Mouse (Mus musculus) midbrain, embryonic 11.5 days (tissue): ENCODE results near the gene Fbxl17. TPM values are rescaled to one million over a fixed set of nuclear protein-coding genes. Genes with fewer than 3 reads are reported as not detected.

Experiments used
- ATAC-seq: fragments of 200-750 bp; cut with Nextera tagmentation; 2 replicates; pipeline ENCODE4 v1.8.0; 2017; ENCODE audit warnings: moderate TSS enrichment, moderate library complexity; ENCODE audit not compliant: low FRiP score
- DNase-seq: peaks from one replicate; pipeline ENCODE4 v3.0.0; 2015; ENCODE audit warnings: low spot score; ENCODE audit errors: missing footprints
- H3K27ac ChIP-seq: fragments of 300-500 bp; sonication (generic); 2 replicates; pipeline ENCODE4 v1.5.1; 2014; ENCODE audit warnings: low read depth, low read length
- H3K27me3 ChIP-seq: fragments of 300-500 bp; sonication (generic); 2 replicates; pipeline ENCODE4 v1.6.1; 2014; ENCODE audit warnings: mild to moderate bottlenecking, low read length, moderate library complexity, mixed read lengths; ENCODE audit not compliant: control insufficient read depth, insufficient read depth
- H3K36me3 ChIP-seq: fragments of 300-500 bp; sonication (generic); 2 replicates; pipeline ENCODE4 v1.6.1; 2014; ENCODE audit warnings: mild to moderate bottlenecking, low read length, moderate library complexity, mixed read lengths; ENCODE audit not compliant: control insufficient read depth, insufficient read depth
- H3K4me1 ChIP-seq: fragments of 300-500 bp; sonication (generic); 2 replicates; pipeline ENCODE4 v1.6.1; 2014; ENCODE audit warnings: low read length; ENCODE audit not compliant: control insufficient read depth, insufficient read depth
- H3K4me2 ChIP-seq: fragments of 300-500 bp; sonication (generic); 2 replicates; pipeline ENCODE4 v1.6.1; 2014; ENCODE audit warnings: mild to moderate bottlenecking, moderate library complexity
- H3K4me3 ChIP-seq: fragments of 300-500 bp; sonication (generic); 2 replicates; pipeline ENCODE4 v1.5.1; 2014; ENCODE audit warnings: low read depth, low read length
- H3K9ac ChIP-seq: fragments of 300-500 bp; sonication (generic); 2 replicates; pipeline ENCODE4 v1.6.1; 2014; ENCODE audit warnings: low read length
- H3K9me3 ChIP-seq: fragments of 300-500 bp; sonication (generic); 2 replicates; pipeline ENCODE4 v1.6.1; 2016; ENCODE audit warnings: low read length; ENCODE audit not compliant: control insufficient read depth
- WGBS: fragments of 180-500 bp; shearing (Covaris S2); extraction: QIAGEN DNeasy Blood & Tissue Kit; methylation state at CpG from one replicate; pipeline ENCODE4 v1.1.7; 2014; 5-methylcytosine and 5-hydroxymethylcytosine counted together
- polyA plus RNA-seq: library from polyadenylated mRNA; unstranded; fragments of >200 nt; fragmentation: Nextera tagmentation; extraction: Ambion mirVana; gene quantifications from 2 replicates; pipeline ENCODE4 v1.2.1, GENCODE M21; 2014

The Fbxl17 gene
- polyA plus RNA-seq, 1 experiment from 2014 or later, result 15.8 TPM

- Histone ChIP-seq H3K9me3 (no peaks in the 10 kb centered on the region), H3K4me3 (no peak overlapping the region), H3K9ac (no peak overlapping the region), H3K36me3 (no peaks in the 10 kb centered on the region), H3K27ac (no peak overlapping the region), H3K4me1 (no peaks in the 10 kb centered on the region; the same call in 1 of the 2 replicates), H3K27me3 (no peaks in the 10 kb centered on the region), H3K4me2 (no peak overlapping the region)
- WGBS, result 84% methylated on average over 5 of the region's 5 CpGs
- DNase-seq (peak; percentile 70), ATAC-seq (no peak)
Measured at GRCm38 (mm10) chr17:63400640-63401039, 99.2 kb downstream of the Fbxl17 start.

GRCm38 (mm10) chr17:63399816-63400215 lies 100.0 kb downstream of the Fbxl17 start:
- ATAC-seq (no peak), DNase-seq (peak; percentile 53)
- H3K9ac ChIP-seq, result no peak overlapping the region
- 94% methylated on average over 8 of the region's 8 CpGs for WGBS
- H3K4me3 ChIP-seq, result no peak overlapping the region
- H3K9me3 ChIP-seq, result no peaks in the 10 kb centered on the region
- H3K36me3 ChIP-seq, result no peaks in the 10 kb centered on the region
- no peak overlapping the region for H3K4me2 ChIP-seq
- H3K27me3 ChIP-seq, result no peaks in the 10 kb centered on the region
- no peaks in the 10 kb centered on the region; the same call in 1 of the 2 replicates for H3K4me1 ChIP-seq
- H3K27ac ChIP-seq, result no peak overlapping the region

- ATAC-seq, result no peak
- no peak for DNase-seq
Measured at GRCm38 (mm10) chr17:63391506-63391905, 108.3 kb downstream of the Fbxl17 start.

GRCm38 (mm10) chr17:63390951-63391350 lies 108.9 kb downstream of the Fbxl17 start:
- H3K4me3 ChIP-seq, result no peak overlapping the region
- no peaks in the 10 kb centered on the region for H3K9me3 ChIP-seq
- no peak overlapping the region for H3K9ac ChIP-seq
- H3K27me3 ChIP-seq, result no peaks in the 10 kb centered on the region
- no peak overlapping the region for H3K27ac ChIP-seq
- H3K36me3 ChIP-seq, result no peaks in the 10 kb centered on the region
- ATAC-seq, result no peak
- no peak overlapping the region for H3K4me2 ChIP-seq
- H3K4me1 ChIP-seq, result no peaks in the 10 kb centered on the region
- 75% methylated on average over 4 of the region's 4 CpGs for WGBS
- DNase-seq, result peak; percentile 19

More at GRCm38 (mm10) chr17:63391506-63391905, 108.3 kb downstream of the Fbxl17 start:
- Histone ChIP-seq H3K4me2 (no peak overlapping the region), H3K4me3 (no peak overlapping the region), H3K27me3 (no peaks in the 10 kb centered on the region), H3K9me3 (no peaks in the 10 kb centered on the region), H3K4me1 (no peaks in the 10 kb centered on the region), H3K9ac (no peak overlapping the region), H3K27ac (no peak overlapping the region), H3K36me3 (no peaks in the 10 kb centered on the region)
- WGBS, result 87% methylated on average over 4 of the region's 4 CpGs

- H3K9me3 ChIP-seq, result peaks cover 3% of the 10 kb centered on the region; the same call in 1 of the 2 replicates
- DNase-seq, result peak; percentile 44
- H3K27ac ChIP-seq, result no peak overlapping the region
- no peak overlapping the region for H3K4me2 ChIP-seq
- no peak overlapping the region for H3K9ac ChIP-seq
- no peaks in the 10 kb centered on the region for H3K27me3 ChIP-seq
- H3K4me1 ChIP-seq, result no peaks in the 10 kb centered on the region
- 95% methylated on average over 3 of the region's 3 CpGs for WGBS
- ATAC-seq, result no peak
- no peaks in the 10 kb centered on the region for H3K36me3 ChIP-seq
- H3K4me3 ChIP-seq, result no peak overlapping the region
Measured at GRCm38 (mm10) chr17:63370977-63371376, 128.8 kb downstream of the Fbxl17 start.

GRCm38 (mm10) chr17:63369631-63370310 lies 130.0 kb downstream of the Fbxl17 start:
- Histone ChIP-seq H3K9ac (no peak overlapping the region), H3K27ac (no peak overlapping the region), H3K4me3 (no peak overlapping the region), H3K27me3 (no peaks in the 10 kb centered on the region), H3K4me1 (no peaks in the 10 kb centered on the region), H3K4me2 (no peak overlapping the region), H3K9me3 (no peaks in the 10 kb centered on the region), H3K36me3 (no peaks in the 10 kb centered on the region)
- 71% methylated on average over 8 of the region's 8 CpGs for WGBS
- ATAC-seq (no peak), DNase-seq (peak; percentile 44)

GRCm38 (mm10) chr17:63367476-63367875 lies 132.3 kb downstream of the Fbxl17 start:
- no peaks in the 10 kb centered on the region for H3K9me3 ChIP-seq
- no peak overlapping the region for H3K4me3 ChIP-seq
- no peak for ATAC-seq
- H3K9ac ChIP-seq, result no peak overlapping the region
- no peaks in the 10 kb centered on the region for H3K36me3 ChIP-seq
- H3K4me2 ChIP-seq, result no peak overlapping the region
- peak; percentile 79 for DNase-seq
- H3K27ac ChIP-seq, result no peak overlapping the region
- no peaks in the 10 kb centered on the region for H3K27me3 ChIP-seq
- no peaks in the 10 kb centered on the region for H3K4me1 ChIP-seq
- WGBS, result 87% methylated on average over 6 of the region's 6 CpGs

GRCm38 (mm10) chr17:63366045-63366444 lies 133.8 kb downstream of the Fbxl17 start:
- no peak overlapping the region for H3K9ac ChIP-seq
- no peaks in the 10 kb centered on the region for H3K36me3 ChIP-seq
- no peaks in the 10 kb centered on the region for H3K27me3 ChIP-seq
- no peak overlapping the region for H3K27ac ChIP-seq
- no peak overlapping the region for H3K4me2 ChIP-seq
- H3K4me1 ChIP-seq, result no peaks in the 10 kb centered on the region
- H3K9me3 ChIP-seq, result no peaks in the 10 kb centered on the region
- H3K4me3 ChIP-seq, result no peak overlapping the region
- DNase-seq (peak; percentile 70), ATAC-seq (no peak)
- 73% methylated on average over 11 of the region's 11 CpGs for WGBS

- DNase-seq (no peak), ATAC-seq (no peak)
- Histone ChIP-seq H3K9ac (no peak overlapping the region), H3K4me1 (no peaks in the 10 kb centered on the region), H3K27ac (no peak overlapping the region), H3K4me3 (no peak overlapping the region), H3K27me3 (no peaks in the 10 kb centered on the region), H3K9me3 (no peaks in the 10 kb centered on the region), H3K36me3 (no peaks in the 10 kb centered on the region), H3K4me2 (no peak overlapping the region)
- whole genome bisulfite sequencing, result 93% methylated on average over 7 of the region's 7 CpGs
Measured at GRCm38 (mm10) chr17:63364605-63365004, 135.2 kb downstream of the Fbxl17 start.
